Mouse (Mus musculus) testis, adult 10 weeks (tissue): ENCODE measurements around the gene Rnf216. TPM values are rescaled to one million over a fixed set of nuclear protein-coding genes. Genes with fewer than 3 reads are reported as not detected.

ENCODE experiments used
- polyA plus RNA-seq: library from polyadenylated mRNA; stranded (reverse); fragments of 350-450 nt; fragmentation: Illumina TruSeq; extraction: RNeasy Lipid Tissue Mini Kit (QIAGEN cat#74804); gene quantifications from one replicate; pipeline ENCODE4 v1.2.3, GENCODE M21; 2014; ENCODE audit warnings: low read depth, low replicate concordance

Gene Rnf216
- polyA plus RNA-seq, result 149 TPM

GRCm38 (mm10) chr5:143112281-143113246 lies at the start of gene Rnf216:
Gene Rnf216, minus strand, starts transcription at chr5:143112994.

GRCm38 (mm10) chr5:143147481-143147880 lies 34.7 kb upstream of the Rnf216 start, which contains the start of gene Olfr718-ps1:
Gene Olfr718-ps1, minus strand, starts transcription at chr5:143147581.

GRCm38 (mm10) chr5:142959576-142960556 lies 152.9 kb downstream of the Rnf216 start, which contains the start of gene Fscn1:
Gene Fscn1, plus strand, starts transcription at chr5:142960343.

Other genes with a start within 250 kb of the Rnf216 start
- gene Fbxl18, start 217.6 kb downstream of the Rnf216 start, polyA plus RNA-seq, result 1.1 TPM
- 306 TPM for gene Actb, start 206.2 kb downstream of the Rnf216 start, polyA plus RNA-seq
- 1.2 TPM for gene Fscn1, start 152.7 kb downstream of the Rnf216 start, polyA plus RNA-seq
- 0.07 TPM for gene Olfr718-ps1, start 34.6 kb upstream of the Rnf216 start, polyA plus RNA-seq
- 4.0 TPM for gene Rbak, start 67.8 kb upstream of the Rnf216 start, polyA plus RNA-seq
- 35.2 TPM for gene Spdye4b, start 68.0 kb upstream of the Rnf216 start, polyA plus RNA-seq
- 8.0 TPM for gene Spdye4a, start 113.9 kb upstream of the Rnf216 start, polyA plus RNA-seq
- gene Zfp12, start 122.2 kb upstream of the Rnf216 start, polyA plus RNA-seq, result 5.0 TPM
- 0.52 TPM for gene Zfp316, start 157.0 kb upstream of the Rnf216 start, polyA plus RNA-seq
- gene Zfp853, start 180.6 kb upstream of the Rnf216 start, polyA plus RNA-seq, result not detected
- 1.7 TPM for gene E130309D02Rik, start 202.4 kb upstream of the Rnf216 start, polyA plus RNA-seq
- gene Zdhhc4, start 216.3 kb upstream of the Rnf216 start, polyA plus RNA-seq, result 43.3 TPM
- not detected for gene Grid2ip, start 244.3 kb upstream of the Rnf216 start, polyA plus RNA-seq